In genomic region chr2:31612627-31613026, GRCm38 (mm10) we compare ENCODE assay signal across 26 mouse cellular contexts. TPM values are rescaled to one million over a fixed set of nuclear protein-coding genes. Genes with fewer than 3 reads are reported as not detected.
DNase-seq lines count a peak whose midpoint lies in the region; ATAC-seq lines count a peak whose summit lies in the region.
"Had no signal": no experiment of that assay in that cellular context is flagged by ENCODE, and none has a peak within 500 bp of the region (broad histone marks: within the 10 kb centered on the region; RNA-seq: fewer than 3 reads in every experiment).

No protein-coding gene starts in this region.

- H3K27ac ChIP-seq in heart, embryonic 10.5 days = no peak overlapping the region
- H3K27ac ChIP-seq: embryonic facial prominence, embryonic 13.5 days; embryonic facial prominence, embryonic 15.5 days; forebrain, embryonic 12.5 days had no signal

- peak; percentile 67 for ATAC-seq in CD4-positive, CD25-positive, alpha-beta regulatory T cell, adult 4 months
- peak; percentile 58 for ATAC-seq in activated CD4-positive, CD25-positive, alpha-beta regulatory T cell, adult 4 months
- ATAC-seq in inflammation-experienced regulatory T-cells, adult 6 months = peak; percentile 69
- ATAC-seq: forebrain, embryonic 14.5 days; forebrain, postnatal 0 days; Patski had no signal

- no peaks in the 10 kb centered on the region for H3K9me3 ChIP-seq in heart, embryonic 10.5 days
- H3K9me3 ChIP-seq: embryonic facial prominence, embryonic 13.5 days; embryonic facial prominence, embryonic 15.5 days; forebrain, embryonic 10.5 days; forebrain, embryonic 12.5 days; G1E had no signal

- H3K4me3 ChIP-seq in heart, embryonic 10.5 days = no peak overlapping the region
- H3K4me3 ChIP-seq: embryonic facial prominence, embryonic 13.5 days; embryonic facial prominence, embryonic 15.5 days; erythroblast, embryonic 14.5 days; forebrain, embryonic 10.5 days; forebrain, embryonic 12.5 days had no signal

- no peaks in the 10 kb centered on the region for H3K4me1 ChIP-seq in heart, embryonic 10.5 days
- H3K4me1 ChIP-seq: embryonic facial prominence, embryonic 13.5 days; embryonic facial prominence, embryonic 15.5 days had no signal

- peaks cover 92% of the 10 kb centered on the region for H3K36me3 ChIP-seq in heart, embryonic 10.5 days

- 59% methylated on average over 6 of the region's 6 CpGs for WGBS in heart, embryonic 10.5 days

- H3K27me3 ChIP-seq in heart, embryonic 10.5 days (ENCODE audit: insufficient read depth, poor library complexity, severe bottlenecking) = no peaks in the 10 kb centered on the region
- H3K27me3 ChIP-seq: embryonic facial prominence, embryonic 13.5 days; embryonic facial prominence, embryonic 15.5 days; forebrain, embryonic 12.5 days; Patski had no signal

- peak; percentile 42 for DNase-seq in CD4-positive helper T cell, adult 2 months (ENCODE audit: low read depth, low spot score)
- no peak for DNase-seq in thymus, adult 18-20 months
- no peak for DNase-seq in cerebellum, postnatal 14 days
- no peak for DNase-seq in heart, embryonic 10.5 days (ENCODE audit: low spot score)
- DNase-seq: adrenal gland, adult 8-10 months; adrenal gland, postnatal 14 days; adrenal gland, postnatal 36 days; B cell, adult 2 months; cerebellum, adult 11-12 months; cerebellum, adult 2 months; cerebellum, adult 9-10 months; cerebellum, postnatal 10 days; cerebellum, postnatal 36 days; embryo, embryonic 11 days; forebrain, postnatal 0 days had no signal

RNA-seq across cellular contexts. Expression of gene Prdm12, which starts 27.2 kb away (rescaled TPM):
- not detected for polyA plus RNA-seq in CD4-positive, CD25-positive, alpha-beta regulatory T cell, adult 4 months (2017; shearing (Covaris generic))
- not detected for polyA plus RNA-seq in activated CD4-positive, CD25-positive, alpha-beta regulatory T cell, adult 4 months (2017; shearing (Covaris generic))
- not detected for polyA plus RNA-seq in inflammation-experienced regulatory T-cells, adult 6 months (2017; shearing (Covaris generic))
- polyA plus RNA-seq in heart, embryonic 10.5 days (2016; fragmentation: Nextera tagmentation; extraction: Ambion mirVana) = not detected in 2 replicates
- polyA plus RNA-seq: cerebellum, adult 2 months; erythroblast, embryonic 14.5 days; G1E; Patski had no signal

RNA-seq across cellular contexts. Expression of gene Fubp3, which starts 40.2 kb away (rescaled TPM):
- polyA plus RNA-seq in CD4-positive, CD25-positive, alpha-beta regulatory T cell, adult 4 months (2017; shearing (Covaris generic)) = 10 to 100 TPM; 46.2 to 64.6 TPM
- polyA plus RNA-seq in activated CD4-positive, CD25-positive, alpha-beta regulatory T cell, adult 4 months (2017; shearing (Covaris generic)) = 10 to 100 TPM; 41.9 to 43.5 TPM
- 10 to 100 TPM; 54.1 to 59.4 (median 54.4) TPM for polyA plus RNA-seq in inflammation-experienced regulatory T-cells, adult 6 months (2017; shearing (Covaris generic))
- polyA plus RNA-seq in heart, embryonic 10.5 days (2016; fragmentation: Nextera tagmentation; extraction: Ambion mirVana) = 58.3 and 72.2 TPM in 2 replicates

RNA-seq across cellular contexts. Expression of gene Exosc2, which starts 57.9 kb away (rescaled TPM):
- 10 to 100 TPM; 43.5 to 65.7 TPM for polyA plus RNA-seq in CD4-positive, CD25-positive, alpha-beta regulatory T cell, adult 4 months (2017; shearing (Covaris generic))
- 10 to 100 TPM; 36.2 to 47.9 TPM for polyA plus RNA-seq in activated CD4-positive, CD25-positive, alpha-beta regulatory T cell, adult 4 months (2017; shearing (Covaris generic))
- polyA plus RNA-seq in inflammation-experienced regulatory T-cells, adult 6 months (2017; shearing (Covaris generic)) = 10 to 100 TPM; 31.9 to 50.4 (median 42.6) TPM
- polyA plus RNA-seq in heart, embryonic 10.5 days (2016; fragmentation: Nextera tagmentation; extraction: Ambion mirVana) = 63.0 and 76.3 TPM in 2 replicates
